Mouse (Mus musculus): ENCODE measurements at regions not wholly inside any gene's neighbourhood (a gene's known extent, or its start where the extent isn't known, plus 50 kb on each side); places are given as distances from the start of the nearest gene placed in this dataset.

DNA sequence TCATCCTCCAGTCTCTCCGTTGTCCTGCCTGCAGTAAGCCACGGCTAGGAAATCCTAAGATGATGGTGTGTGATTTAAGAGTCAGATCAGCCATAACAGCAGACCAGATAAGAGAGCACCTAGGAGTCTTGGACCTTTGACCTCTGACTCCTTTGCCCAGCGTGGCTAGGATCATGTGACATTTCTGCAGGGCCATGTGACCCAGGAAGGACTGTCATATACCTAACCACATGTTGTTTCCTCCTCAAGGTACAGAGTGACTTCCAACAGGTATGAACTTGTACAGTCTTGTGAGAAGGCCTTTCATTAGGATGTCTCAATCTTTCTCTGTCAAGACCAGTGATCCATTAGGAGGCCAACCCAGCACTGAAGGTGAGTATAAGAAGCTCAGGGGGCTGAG lies 135.7 kb downstream of the Cdc5l start:
- 79% methylated on average over 3 of the region's 3 CpGs for WGBS
- H3K36me3 ChIP-seq (ENCODE audit: control insufficient read depth, insufficient read depth, low read length) = no peaks in the 10 kb centered on the region
- H3K4me2 ChIP-seq (ENCODE audit: low read depth, low read length) = no peak overlapping the region
- no peak overlapping the region for H3K9ac ChIP-seq (ENCODE audit: low read depth, low read length)
- no peaks in the 10 kb centered on the region for H3K27me3 ChIP-seq (replicated peaks; ENCODE audit: control insufficient read depth, insufficient read depth, low read length)
- peak; percentile 15; the same call in 1 of the 2 replicates for ATAC-seq (ENCODE audit: low read depth)
- H3K9me3 ChIP-seq (ENCODE audit: control insufficient read depth, low read length) = 0 out of 2 replicates have a peak, but pooled peaks cover 5% of the 10 kb centered on the region
- no peak overlapping the region for H3K27ac ChIP-seq (replicated peaks; ENCODE audit: low read depth, low read length)
- H3K4me1 ChIP-seq (ENCODE audit: control insufficient read depth, insufficient read depth, low read length) = peaks cover 13% of the 10 kb centered on the region
- DNase-seq (ENCODE audit: low spot score) = no peak
- no peak overlapping the region for H3K4me3 ChIP-seq (ENCODE audit: low read depth, low read length)

DNA sequence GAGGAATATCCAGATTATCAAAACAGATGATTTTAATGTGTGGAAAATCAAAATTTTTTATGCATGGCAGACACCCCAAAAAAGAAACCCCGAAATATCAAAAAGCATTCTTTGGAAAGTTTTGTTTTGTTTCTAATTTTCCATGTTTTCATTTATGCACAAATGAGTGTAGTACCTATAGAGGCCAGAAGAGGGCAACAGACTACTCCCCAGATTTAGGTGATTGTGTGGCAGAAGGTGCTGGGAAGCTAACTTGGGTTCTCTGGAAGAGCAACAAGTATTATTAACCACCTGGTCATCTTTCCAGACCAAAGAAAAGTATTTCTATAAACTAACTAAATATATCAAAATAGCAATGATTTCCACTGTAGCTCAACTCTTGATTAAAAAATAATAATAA lies 137.2 kb downstream of the Cdc5l start:
- ATAC-seq (ENCODE audit: low read depth) (no peak), DNase-seq (ENCODE audit: low spot score) (no peak)
- WGBS = 88% methylated on average over 1 of the region's 1 CpGs

DNA sequence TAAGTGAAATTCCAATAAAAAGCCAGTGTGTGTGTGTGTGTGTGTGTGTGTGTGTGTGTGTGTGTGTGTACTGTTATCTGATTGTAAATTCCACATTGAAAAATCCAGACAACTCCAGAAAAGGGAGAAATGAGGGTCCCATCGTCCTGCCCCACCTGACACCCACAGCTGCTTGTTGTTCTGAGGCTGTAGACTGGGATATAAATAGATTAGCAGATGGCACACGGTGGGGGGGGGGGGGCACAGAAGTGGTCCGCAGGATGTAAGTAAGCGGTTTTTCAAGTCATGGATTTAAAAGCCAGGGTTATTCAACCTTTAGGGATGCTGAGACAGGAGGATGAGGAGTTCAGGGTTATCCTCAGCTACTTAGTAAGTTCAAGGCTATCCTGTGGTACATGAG lies 138.7 kb downstream of the Cdc5l start:
- DNase-seq (ENCODE audit: low spot score) (no peak), ATAC-seq (ENCODE audit: low read depth) (no peak)
- Histone ChIP-seq H3K9me3 (ENCODE audit: control insufficient read depth, low read length) (0 out of 2 replicates have a peak, but pooled peaks cover 5% of the 10 kb centered on the region), H3K27ac (replicated peaks; ENCODE audit: low read depth, low read length) (no peak overlapping the region), H3K4me1 (ENCODE audit: control insufficient read depth, insufficient read depth, low read length) (peaks cover 14% of the 10 kb centered on the region), H3K4me2 (ENCODE audit: low read depth, low read length) (no peak overlapping the region), H3K9ac (ENCODE audit: low read depth, low read length) (no peak overlapping the region), H3K36me3 (ENCODE audit: control insufficient read depth, insufficient read depth, low read length) (no peaks in the 10 kb centered on the region), H3K27me3 (replicated peaks; ENCODE audit: control insufficient read depth, insufficient read depth, low read length) (no peaks in the 10 kb centered on the region), H3K4me3 (ENCODE audit: low read depth, low read length) (no peak overlapping the region)
- 57% methylated on average over 4 of the region's 4 CpGs for WGBS

More for the DNA sequence above, 137.2 kb downstream of the Cdc5l start:
- Histone ChIP-seq H3K27ac (replicated peaks; ENCODE audit: low read depth, low read length) (no peak overlapping the region), H3K4me1 (ENCODE audit: control insufficient read depth, insufficient read depth, low read length) (peaks cover 14% of the 10 kb centered on the region), H3K4me3 (ENCODE audit: low read depth, low read length) (no peak overlapping the region), H3K4me2 (ENCODE audit: low read depth, low read length) (no peak overlapping the region), H3K36me3 (ENCODE audit: control insufficient read depth, insufficient read depth, low read length) (no peaks in the 10 kb centered on the region), H3K27me3 (replicated peaks; ENCODE audit: control insufficient read depth, insufficient read depth, low read length) (no peaks in the 10 kb centered on the region), H3K9ac (ENCODE audit: low read depth, low read length) (no peak overlapping the region), H3K9me3 (ENCODE audit: control insufficient read depth, low read length) (0 out of 2 replicates have a peak, but pooled peaks cover 5% of the 10 kb centered on the region)

DNA sequence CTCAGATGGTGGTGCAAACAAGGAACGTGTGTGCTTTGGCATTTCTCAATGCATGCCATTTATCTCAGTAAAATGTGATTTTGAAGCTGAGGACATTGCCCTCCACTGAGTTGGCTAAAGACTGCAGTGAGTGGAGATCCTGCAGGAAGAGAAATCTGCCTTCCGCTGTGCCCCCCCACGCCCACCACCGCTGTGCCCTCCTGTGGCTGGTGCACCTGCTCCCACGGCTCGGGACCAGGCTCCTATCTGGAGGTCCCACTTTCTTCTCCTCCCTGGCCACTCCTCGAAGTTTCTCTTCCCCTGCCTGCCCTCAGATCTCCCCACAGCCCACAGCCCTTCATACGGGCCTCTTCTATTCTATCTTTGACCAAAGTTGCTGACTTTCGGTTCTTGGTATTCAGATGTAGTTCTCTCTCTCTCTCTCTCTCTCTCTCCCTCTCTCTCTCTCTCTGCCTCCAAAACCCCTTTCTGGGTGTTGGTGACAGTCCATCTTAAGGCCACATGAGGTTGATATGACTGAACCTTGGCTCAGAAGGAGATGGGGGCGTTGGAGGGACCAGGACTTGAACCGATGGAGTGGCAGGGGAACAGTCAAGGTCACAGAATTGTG lies 139.2 kb downstream of the Cdc5l start:
- no peak overlapping the region for H3K4me2 ChIP-seq (ENCODE audit: low read depth, low read length)
- DNase-seq (ENCODE audit: low spot score) (no peak), ATAC-seq (ENCODE audit: low read depth) (no peak)
- 81% methylated on average over 11 of the region's 11 CpGs for WGBS
- H3K27me3 ChIP-seq (replicated peaks; ENCODE audit: control insufficient read depth, insufficient read depth, low read length) = no peaks in the 10 kb centered on the region
- no peak overlapping the region for H3K9ac ChIP-seq (ENCODE audit: low read depth, low read length)
- H3K4me3 ChIP-seq (ENCODE audit: low read depth, low read length) = no peak overlapping the region
- 0 out of 2 replicates have a peak, but pooled peaks cover 5% of the 10 kb centered on the region for H3K9me3 ChIP-seq (ENCODE audit: control insufficient read depth, low read length)
- no peak overlapping the region for H3K27ac ChIP-seq (replicated peaks; ENCODE audit: low read depth, low read length)
- H3K36me3 ChIP-seq (ENCODE audit: control insufficient read depth, insufficient read depth, low read length) = no peaks in the 10 kb centered on the region
- peaks cover 14% of the 10 kb centered on the region for H3K4me1 ChIP-seq (ENCODE audit: control insufficient read depth, insufficient read depth, low read length)

DNA sequence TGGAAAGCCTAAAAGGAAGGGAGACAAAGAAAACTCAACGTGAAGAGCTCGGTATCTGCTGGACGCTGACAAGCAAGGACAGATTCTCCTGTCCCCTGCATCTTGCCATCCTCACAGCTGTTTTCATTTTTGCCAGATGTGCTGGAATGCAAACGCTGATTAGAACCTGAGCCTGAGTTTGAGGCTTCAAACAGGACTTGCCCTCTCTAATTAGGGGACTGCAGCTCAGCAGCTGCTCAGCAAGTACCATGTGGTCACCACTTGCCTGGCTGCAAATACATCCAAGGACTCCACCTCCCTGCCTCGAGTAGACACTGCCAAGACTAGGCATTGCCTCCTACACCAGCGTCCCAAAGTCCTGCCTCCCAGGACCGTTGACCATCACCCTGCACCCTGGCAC lies 140.7 kb downstream of the Cdc5l start:
- no peak overlapping the region for H3K9ac ChIP-seq (ENCODE audit: low read depth, low read length)
- 0 out of 2 replicates have a peak, but pooled peaks cover 5% of the 10 kb centered on the region for H3K9me3 ChIP-seq (ENCODE audit: control insufficient read depth, low read length)
- H3K36me3 ChIP-seq (ENCODE audit: control insufficient read depth, insufficient read depth, low read length) = no peaks in the 10 kb centered on the region
- WGBS = 53% methylated on average over 7 of the region's 7 CpGs
- no peak overlapping the region for H3K4me3 ChIP-seq (ENCODE audit: low read depth, low read length)
- H3K4me2 ChIP-seq (ENCODE audit: low read depth, low read length) = no peak overlapping the region
- peaks cover 4% of the 10 kb centered on the region; the same call in 1 of the 2 replicates for H3K4me1 ChIP-seq (ENCODE audit: control insufficient read depth, insufficient read depth, low read length)
- ATAC-seq (ENCODE audit: low read depth) (no peak), DNase-seq (ENCODE audit: low spot score) (peak; percentile 68)
- H3K27ac ChIP-seq (replicated peaks; ENCODE audit: low read depth, low read length) = no peak overlapping the region
- H3K27me3 ChIP-seq (replicated peaks; ENCODE audit: control insufficient read depth, insufficient read depth, low read length) = no peaks in the 10 kb centered on the region

DNA sequence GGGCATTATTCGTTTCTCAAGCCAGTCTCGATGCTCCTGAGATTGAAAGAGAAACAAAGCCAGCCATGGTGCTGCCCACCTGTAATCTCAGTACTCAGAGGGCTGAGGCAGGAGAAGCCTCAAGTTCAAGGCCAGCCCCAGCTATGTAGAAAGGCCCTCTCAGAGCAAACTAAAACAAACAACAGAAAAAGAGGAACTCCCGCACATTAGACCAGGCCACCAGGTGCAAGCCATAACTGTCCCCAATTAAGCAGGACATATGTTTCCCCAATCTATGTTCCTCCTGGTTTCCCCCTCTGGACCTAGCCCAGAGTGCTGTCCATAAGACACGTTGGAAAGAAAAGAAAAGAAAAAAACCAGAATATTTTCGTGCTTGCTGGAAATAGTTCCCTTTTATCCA lies 142.5 kb downstream of the Cdc5l start:
- no peaks in the 10 kb centered on the region for H3K36me3 ChIP-seq (ENCODE audit: control insufficient read depth, insufficient read depth, low read length)
- no peak overlapping the region for H3K9ac ChIP-seq (ENCODE audit: low read depth, low read length)
- no peak for ATAC-seq (ENCODE audit: low read depth)
- WGBS = 83% methylated on average over 5 of the region's 5 CpGs
- peaks cover 4% of the 10 kb centered on the region; the same call in 1 of the 2 replicates for H3K4me1 ChIP-seq (ENCODE audit: control insufficient read depth, insufficient read depth, low read length)
- H3K4me3 ChIP-seq (ENCODE audit: low read depth, low read length) = no peak overlapping the region
- H3K27ac ChIP-seq (replicated peaks; ENCODE audit: low read depth, low read length) = no peak overlapping the region
- DNase-seq (ENCODE audit: low spot score) = no peak
- H3K27me3 ChIP-seq (replicated peaks; ENCODE audit: control insufficient read depth, insufficient read depth, low read length) = no peaks in the 10 kb centered on the region
- no peak overlapping the region for H3K4me2 ChIP-seq (ENCODE audit: low read depth, low read length)
- H3K9me3 ChIP-seq (ENCODE audit: control insufficient read depth, low read length) = no peaks in the 10 kb centered on the region

DNA sequence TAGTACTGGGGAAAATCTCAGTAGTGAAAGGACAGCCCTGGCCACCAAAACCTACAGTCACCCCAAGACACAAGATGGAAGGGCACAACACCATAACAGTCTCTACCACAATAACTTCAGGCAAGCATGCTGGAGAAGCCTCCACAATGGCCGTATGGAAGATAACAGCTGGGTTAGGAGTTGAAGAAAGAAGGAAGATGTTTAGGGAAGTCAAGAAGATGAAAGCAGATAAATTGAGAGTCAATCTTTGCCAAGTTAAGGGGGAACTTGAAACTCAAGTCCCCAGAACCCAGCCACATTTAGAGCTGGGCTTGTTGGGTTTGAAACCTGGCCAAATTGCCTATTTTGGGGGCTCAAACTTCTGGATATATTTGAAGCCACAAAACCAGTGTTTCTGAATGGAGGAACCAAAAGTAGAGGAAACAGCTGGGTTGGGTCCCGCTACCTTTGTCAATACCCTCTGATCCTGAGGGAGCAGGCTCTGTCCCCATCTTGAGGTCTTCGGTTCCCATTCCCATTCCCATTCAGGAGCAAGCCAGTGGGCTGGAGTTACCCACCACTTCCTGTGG lies 147.8 kb downstream of the Cdc5l start:
- Histone ChIP-seq H3K9me3 (ENCODE audit: control insufficient read depth, low read length) (no peaks in the 10 kb centered on the region), H3K9ac (ENCODE audit: low read depth, low read length) (no peak overlapping the region), H3K4me3 (ENCODE audit: low read depth, low read length) (no peak overlapping the region), H3K36me3 (ENCODE audit: control insufficient read depth, insufficient read depth, low read length) (no peaks in the 10 kb centered on the region), H3K27me3 (replicated peaks; ENCODE audit: control insufficient read depth, insufficient read depth, low read length) (no peaks in the 10 kb centered on the region), H3K4me2 (ENCODE audit: low read depth, low read length) (no peak overlapping the region), H3K4me1 (ENCODE audit: control insufficient read depth, insufficient read depth, low read length) (no peaks in the 10 kb centered on the region), H3K27ac (replicated peaks; ENCODE audit: low read depth, low read length) (no peak overlapping the region)
- DNase-seq (ENCODE audit: low spot score) (peak; percentile 12), ATAC-seq (ENCODE audit: low read depth) (no peak)
- WGBS = 87% methylated on average over 3 of the region's 3 CpGs

DNA sequence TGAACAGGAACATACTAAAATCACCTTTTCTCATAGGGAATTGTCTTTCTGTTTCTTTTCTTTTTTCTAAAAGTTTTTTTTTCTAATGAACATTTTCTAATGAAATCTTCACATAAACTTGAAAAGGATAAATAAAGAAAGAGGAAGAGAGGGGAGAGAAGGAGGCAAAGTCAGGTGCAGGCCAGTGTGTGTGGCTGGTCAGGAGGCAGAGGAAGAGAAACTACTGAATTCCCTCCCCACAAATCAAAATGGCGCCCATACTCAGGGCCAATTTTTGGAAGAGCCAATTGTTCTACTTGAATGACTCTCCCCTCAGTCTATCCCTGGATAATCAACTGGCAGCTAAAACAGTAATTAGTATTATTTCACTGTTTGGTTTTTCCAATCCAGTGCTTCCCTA lies 152.0 kb downstream of the Cdc5l start:
- Histone ChIP-seq H3K4me1 (ENCODE audit: control insufficient read depth, insufficient read depth, low read length) (peaks cover 22% of the 10 kb centered on the region), H3K9ac (ENCODE audit: low read depth, low read length) (no peak overlapping the region), H3K36me3 (ENCODE audit: control insufficient read depth, insufficient read depth, low read length) (no peaks in the 10 kb centered on the region), H3K27ac (replicated peaks; ENCODE audit: low read depth, low read length) (no peak overlapping the region), H3K27me3 (replicated peaks; ENCODE audit: control insufficient read depth, insufficient read depth, low read length) (no peaks in the 10 kb centered on the region), H3K9me3 (ENCODE audit: control insufficient read depth, low read length) (no peaks in the 10 kb centered on the region), H3K4me3 (ENCODE audit: low read depth, low read length) (no peak overlapping the region), H3K4me2 (ENCODE audit: low read depth, low read length) (no peak overlapping the region)
- 88% methylated on average over 1 of the region's 1 CpGs for WGBS
- no peak for ATAC-seq (ENCODE audit: low read depth)
- DNase-seq (ENCODE audit: low spot score) = no peak

DNA sequence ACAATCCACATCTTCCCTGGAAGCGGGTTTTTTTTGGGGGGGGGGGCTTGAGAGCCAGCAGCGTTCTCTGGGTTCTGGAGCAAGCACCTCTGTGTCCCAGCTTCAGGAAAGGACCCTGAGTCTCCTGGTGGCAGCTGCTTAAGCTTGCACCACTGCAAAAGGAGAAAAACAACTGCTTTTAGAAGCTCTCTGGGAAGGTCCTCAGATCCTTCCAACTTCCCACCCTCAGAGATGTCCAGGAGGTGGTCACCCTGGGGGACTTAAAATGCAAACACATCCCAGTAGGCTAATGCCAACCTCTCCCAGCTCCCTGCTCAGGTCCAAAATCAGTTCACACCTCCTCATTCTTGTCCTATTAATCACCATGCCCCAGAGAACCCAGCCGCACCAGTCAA lies 153.7 kb downstream of the Cdc5l start:
- H3K27me3 ChIP-seq (replicated peaks; ENCODE audit: control insufficient read depth, insufficient read depth, low read length) = no peaks in the 10 kb centered on the region; the same call in 1 of the 2 replicates
- ATAC-seq (ENCODE audit: low read depth) = no peak
- H3K9me3 ChIP-seq (ENCODE audit: control insufficient read depth, low read length) = no peaks in the 10 kb centered on the region
- H3K36me3 ChIP-seq (ENCODE audit: control insufficient read depth, insufficient read depth, low read length) = no peaks in the 10 kb centered on the region
- H3K4me1 ChIP-seq (ENCODE audit: control insufficient read depth, insufficient read depth, low read length) = peaks cover 25% of the 10 kb centered on the region
- no peak overlapping the region for H3K9ac ChIP-seq (ENCODE audit: low read depth, low read length)
- H3K4me2 ChIP-seq (ENCODE audit: low read depth, low read length) = peak overlapping the region; percentile 18; the same call in 1 of the 2 replicates
- WGBS = 22% methylated on average over 3 of the region's 3 CpGs
- H3K27ac ChIP-seq (replicated peaks; ENCODE audit: low read depth, low read length) = peak overlapping the region; percentile 65
- no peak for DNase-seq (ENCODE audit: low spot score)
- no peak overlapping the region for H3K4me3 ChIP-seq (ENCODE audit: low read depth, low read length)
